9 mouse cellular contexts compared by ENCODE assay signal in genomic region chr10:62132691-62133281, GRCm38 (mm10). TPM values are rescaled to one million over a fixed set of nuclear protein-coding genes. Genes with fewer than 3 reads are reported as not detected.
DNase-seq lines count a peak whose midpoint lies in the region; ATAC-seq lines count a peak whose summit lies in the region.
"Had no signal": no experiment of that assay in that cellular context is flagged by ENCODE, and none has a peak within 500 bp of the region (broad histone marks: within the 10 kb centered on the region; RNA-seq: fewer than 3 reads in every experiment).

Neurog3 (plus strand) TSS chr10:62133090.

- intact Hi-C loops in heart, postnatal 25 days (cut with DNase I), result no loop called here
- intact Hi-C loops in left cerebral cortex, postnatal 36 days (cut with DNase I), result no loop called here

- H3K4me2 ChIP-seq in heart, embryonic 12.5 days, result peak within 1 kb of the TSS; percentile 57
- peak within 1 kb of the TSS; percentile 53 for H3K4me2 ChIP-seq in embryonic facial prominence, embryonic 11.5 days (ENCODE audit: low read depth, low read length)
- peak within 1 kb of the TSS; percentile 40 for H3K4me2 ChIP-seq in intestine, embryonic 14.5 days (ENCODE audit: low read length)
- H3K4me2 ChIP-seq in midbrain, embryonic 15.5 days, result peak within 1 kb of the TSS; percentile 41

- H3K9ac ChIP-seq in heart, embryonic 12.5 days, result no peak within 1 kb of the TSS
- no peak within 1 kb of the TSS for H3K9ac ChIP-seq in embryonic facial prominence, embryonic 11.5 days (replicated peaks; ENCODE audit: low read length)
- no peak within 1 kb of the TSS for H3K9ac ChIP-seq in intestine, embryonic 14.5 days (ENCODE audit: low read length)
- H3K9ac ChIP-seq in midbrain, embryonic 15.5 days, result no peak within 1 kb of the TSS

- no peaks in the 10 kb centered on the region for H3K36me3 ChIP-seq in heart, embryonic 12.5 days
- H3K36me3 ChIP-seq in embryonic facial prominence, embryonic 11.5 days (replicated peaks; ENCODE audit: control insufficient read depth, insufficient read depth, low read depth, low read length), result no peaks in the 10 kb centered on the region
- H3K36me3 ChIP-seq in intestine, embryonic 14.5 days (ENCODE audit: control insufficient read depth, insufficient read depth, low read length), result no peaks in the 10 kb centered on the region
- no peaks in the 10 kb centered on the region for H3K36me3 ChIP-seq in midbrain, embryonic 15.5 days (replicated peaks)

- peak within 1 kb of the TSS; percentile 27 for H3K4me3 ChIP-seq in heart, embryonic 12.5 days
- H3K4me3 ChIP-seq in embryonic facial prominence, embryonic 11.5 days (ENCODE audit: low read depth, low read length), result peak within 1 kb of the TSS; percentile 7
- H3K4me3 ChIP-seq in intestine, embryonic 14.5 days (ENCODE audit: low read depth, low read length), result peak within 1 kb of the TSS; percentile 18
- H3K4me3 ChIP-seq in midbrain, embryonic 15.5 days, result peak within 1 kb of the TSS; percentile 16

- peaks cover 12% of the 10 kb centered on the region for H3K4me1 ChIP-seq in heart, embryonic 12.5 days (replicated peaks)
- H3K4me1 ChIP-seq in embryonic facial prominence, embryonic 11.5 days (ENCODE audit: control insufficient read depth, insufficient read depth, low read length), result no peaks in the 10 kb centered on the region; the same call in 1 of the 2 replicates
- H3K4me1 ChIP-seq in intestine, embryonic 14.5 days (replicated peaks; ENCODE audit: control insufficient read depth, insufficient read depth, low read length), result peaks cover 7% of the 10 kb centered on the region; the same call in 1 of the 2 replicates
- peaks cover 18% of the 10 kb centered on the region for H3K4me1 ChIP-seq in midbrain, embryonic 15.5 days

- H3K9me3 ChIP-seq in heart, embryonic 12.5 days (replicated peaks), result no peaks in the 10 kb centered on the region
- no peaks in the 10 kb centered on the region for H3K9me3 ChIP-seq in embryonic facial prominence, embryonic 11.5 days (replicated peaks; ENCODE audit: control insufficient read depth, low read length)
- H3K9me3 ChIP-seq in intestine, embryonic 14.5 days (ENCODE audit: control insufficient read depth, low read length), result no peaks in the 10 kb centered on the region
- H3K9me3 ChIP-seq in midbrain, embryonic 15.5 days, result no peaks in the 10 kb centered on the region

- no peak for DNase-seq in heart, postnatal 25 days (ENCODE audit: low spot score)
- DNase-seq in embryonic facial prominence, embryonic 11.5 days (ENCODE audit: low spot score), result peak; percentile 30
- DNase-seq in intestine, embryonic 14.5 days (ENCODE audit: low spot score), result peak; percentile 58
- DNase-seq in right cerebral cortex, adult 2 months (ENCODE audit: low spot score in 2 of 2), result no peak
- no peak for DNase-seq in left cerebral cortex, postnatal 36 days (ENCODE audit: low spot score in 2 of 2)
- DNase-seq in thymus, postnatal 36 days, result no peak

- ATAC-seq in heart, embryonic 12.5 days (ENCODE audit: insufficient number of reproducible peaks, low FRiP score), result no peak
- no peak for ATAC-seq in embryonic facial prominence, embryonic 11.5 days (replicated peaks; ENCODE audit: insufficient number of reproducible peaks, low FRiP score, low TSS enrichment, low read depth)
- ATAC-seq in intestine, embryonic 14.5 days (replicated peaks; ENCODE audit: low FRiP score, low TSS enrichment, low read depth), result no peak
- no peak for ATAC-seq in midbrain, embryonic 15.5 days (replicated peaks)

- peaks cover 99% of the 10 kb centered on the region for H3K27me3 ChIP-seq in heart, embryonic 12.5 days (replicated peaks)
- H3K27me3 ChIP-seq in embryonic facial prominence, embryonic 11.5 days (ENCODE audit: control insufficient read depth, insufficient read depth, low read length), result peaks cover 92% of the 10 kb centered on the region
- H3K27me3 ChIP-seq in intestine, embryonic 14.5 days (replicated peaks; ENCODE audit: control insufficient read depth, insufficient read depth, low read length), result peaks cover 100% of the 10 kb centered on the region
- H3K27me3 ChIP-seq in midbrain, embryonic 15.5 days (replicated peaks), result peaks cover 95% of the 10 kb centered on the region

- under 1% methylated on average over 29 of the region's 29 CpGs for WGBS in heart, embryonic 12.5 days
- under 1% methylated on average over 26 of the region's 29 CpGs for WGBS in embryonic facial prominence, embryonic 11.5 days
- WGBS in intestine, embryonic 14.5 days, result 1% methylated on average over 29 of the region's 29 CpGs
- WGBS in midbrain, embryonic 15.5 days, result under 1% methylated on average over 29 of the region's 29 CpGs

- H3K27ac ChIP-seq in heart, embryonic 12.5 days (ENCODE audit: poor library complexity, severe bottlenecking), result no peak within 1 kb of the TSS
- H3K27ac ChIP-seq in embryonic facial prominence, embryonic 11.5 days (replicated peaks; ENCODE audit: low read depth, low read length), result no peak within 1 kb of the TSS
- no peak within 1 kb of the TSS for H3K27ac ChIP-seq in intestine, embryonic 14.5 days (ENCODE audit: low read depth)
- H3K27ac ChIP-seq in midbrain, embryonic 15.5 days, result no peak within 1 kb of the TSS

RNA-seq across cellular contexts. Expression of gene Neurog3, which starts in this region (rescaled TPM):
- polyA plus RNA-seq in heart, embryonic 12.5 days (2016; fragmentation: Nextera tagmentation; extraction: Ambion mirVana), result not detected in 2 replicates
- not detected for total RNA-seq in heart, postnatal 25 days (2021)
- polyA plus RNA-seq in embryonic facial prominence, embryonic 11.5 days (2014; fragmentation: Nextera tagmentation; extraction: Ambion mirVana), result 0.89 and 1.2 TPM in 2 replicates
- polyA plus RNA-seq in intestine, embryonic 14.5 days (2014; fragmentation: Nextera tagmentation; extraction: Ambion mirVana), result 8.5 and 20.9 TPM in 2 replicates
- 0.13 and 0.19 TPM in 2 replicates for polyA plus RNA-seq in midbrain, embryonic 15.5 days (2015; fragmentation: Nextera tagmentation; extraction: Ambion mirVana)
- total RNA-seq in left cerebral cortex, postnatal 36 days (2021), result not detected
- total RNA-seq: left cerebral cortex, postnatal 10 days had no signal

Comparison
In these comparisons a context has a peak if more than half of its experiments do, and no peak if none do; other contexts are left out.
1. DNase-seq: peak in embryonic facial prominence, embryonic 11.5 days (single experiment) and intestine, embryonic 14.5 days (single experiment); none in heart, postnatal 25 days (single experiment), right cerebral cortex, adult 2 months (0 of 2), left cerebral cortex, postnatal 36 days (0 of 2) and thymus, postnatal 36 days (0 of 2).
2. Peak in every context shown above with its lines, with median percentiles within 50 percentile points of each other: H3K4me2 ChIP-seq and H3K4me3 ChIP-seq.